Mouse (Mus musculus) T-helper 1 cell (primary cell): ENCODE data around the gene Jtb.

Experiments used
- in situ Hi-C: fragments of 300-600 bp; cut with MboI, MseI; formaldehyde crosslinking; loops from one replicate; pipeline ENCODE4 v1.15.1; 2025; ENCODE audit warnings: high pct_unique_total_duplicates

Jtb gene

DNA sequence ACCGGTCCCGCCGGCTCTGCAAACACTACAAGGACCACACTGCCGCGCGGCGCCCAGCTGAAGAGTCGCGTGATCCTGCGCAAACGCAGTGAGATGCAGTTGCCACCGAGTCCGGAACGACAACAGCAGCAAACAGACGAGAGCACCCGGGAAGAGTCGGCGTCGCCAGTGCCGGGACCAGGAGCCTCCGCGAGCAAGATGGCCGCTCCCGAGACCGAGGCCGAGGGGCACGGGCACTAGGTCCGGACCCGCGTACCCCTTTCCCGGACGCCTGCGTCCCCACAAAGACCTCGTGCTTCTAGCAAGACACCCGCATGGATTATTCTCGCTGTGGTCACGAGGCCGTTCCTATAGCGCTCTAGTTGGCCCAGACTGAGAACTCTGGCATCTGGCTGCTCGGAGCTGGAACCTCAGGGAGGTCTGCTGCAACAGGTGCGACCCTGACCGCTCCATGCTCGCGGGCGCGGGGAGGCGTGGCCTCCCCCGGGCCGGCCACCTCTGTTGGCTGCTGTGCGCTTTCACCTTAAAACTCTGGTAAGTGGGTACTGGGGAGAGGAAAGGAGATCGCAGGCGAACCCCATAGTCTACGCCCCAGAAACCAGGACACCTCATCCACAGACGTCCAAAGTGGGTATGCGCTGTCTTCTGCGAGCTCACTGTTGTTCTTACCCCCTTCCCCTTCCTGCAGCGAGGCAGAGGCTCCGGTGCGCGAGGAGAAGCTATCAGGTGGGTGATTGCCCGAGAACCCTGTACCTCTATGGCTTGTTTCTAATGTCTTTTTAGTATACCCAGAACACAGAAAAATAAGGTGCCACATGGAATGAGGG lies at the start of gene Jtb:
Gene Jtb (plus strand): TSS at position 91 of the 827 bp plus-strand sequence.
- in situ Hi-C loops = no loop called here

DNA sequence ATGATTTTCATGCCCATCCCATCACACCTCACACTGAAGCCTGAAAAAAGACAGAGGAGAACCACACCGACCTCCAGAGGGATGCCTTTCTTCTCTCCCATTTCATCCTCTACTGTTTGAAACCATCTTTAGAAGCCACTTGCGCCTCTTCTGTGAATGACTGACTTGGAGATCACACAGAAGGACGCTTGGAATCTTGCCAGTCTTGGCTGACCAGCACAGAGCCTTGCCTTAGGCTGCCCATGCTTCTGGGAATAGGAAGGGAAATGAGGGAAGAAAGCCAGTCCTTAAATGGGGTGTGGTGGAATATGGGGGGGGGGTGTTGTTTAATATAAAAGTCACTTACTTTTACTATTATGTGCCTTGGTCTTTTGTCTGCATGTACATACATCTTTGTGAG lies 47.8 kb upstream of the Jtb start:
- in situ Hi-C loops = no loop called here

DNA sequence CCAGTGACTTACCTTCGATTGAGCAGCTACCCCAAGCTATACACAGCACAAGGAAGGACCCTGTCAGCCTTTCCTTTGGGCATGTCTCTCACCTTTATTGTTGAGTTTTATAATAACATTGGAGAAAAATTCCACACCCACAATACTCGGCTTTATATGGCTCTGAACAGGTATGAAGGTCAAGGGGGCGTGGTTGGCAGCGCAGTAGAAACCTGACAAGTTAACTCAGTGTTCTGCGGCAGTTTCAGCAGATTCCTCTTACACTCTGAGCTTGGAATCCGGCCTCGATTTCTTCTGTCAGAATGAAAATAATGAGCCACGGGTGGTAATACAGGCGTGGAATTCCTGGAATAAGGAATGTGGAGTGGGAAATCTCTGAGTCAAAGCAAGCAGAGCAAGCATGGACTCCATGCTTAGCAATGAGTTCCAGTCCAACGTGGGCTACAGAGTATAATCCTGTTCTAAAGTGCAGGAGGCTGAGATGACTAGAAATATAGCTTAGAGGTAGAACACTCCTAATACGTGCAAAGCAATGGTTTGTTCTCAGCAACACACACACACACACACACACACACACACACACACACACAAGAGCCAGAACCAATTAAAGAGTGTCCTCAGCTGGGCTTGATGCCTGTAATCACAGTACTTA lies 40.4 kb upstream of the Jtb start:
- in situ Hi-C loops = no loop called here

DNA sequence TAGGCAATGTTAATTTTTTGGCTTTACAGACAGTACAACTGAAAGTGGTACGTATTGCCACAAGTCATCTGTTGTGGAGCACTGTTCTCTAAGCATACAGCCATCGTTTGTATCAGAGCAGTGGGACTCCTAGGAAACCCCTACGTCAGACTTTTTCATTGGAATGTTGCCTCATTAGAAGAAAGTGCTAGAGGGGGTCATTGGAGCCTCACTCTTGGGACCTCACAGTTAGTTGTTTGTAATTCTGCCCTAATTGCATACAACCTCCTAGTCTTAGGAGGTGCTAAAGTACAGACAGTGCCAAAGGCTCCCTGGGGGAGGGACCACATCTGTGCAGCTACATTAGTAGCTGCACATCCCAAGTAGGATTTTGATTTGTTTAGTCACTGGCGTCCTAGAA lies 36.6 kb upstream of the Jtb start:
- in situ Hi-C loops = no loop called here

DNA sequence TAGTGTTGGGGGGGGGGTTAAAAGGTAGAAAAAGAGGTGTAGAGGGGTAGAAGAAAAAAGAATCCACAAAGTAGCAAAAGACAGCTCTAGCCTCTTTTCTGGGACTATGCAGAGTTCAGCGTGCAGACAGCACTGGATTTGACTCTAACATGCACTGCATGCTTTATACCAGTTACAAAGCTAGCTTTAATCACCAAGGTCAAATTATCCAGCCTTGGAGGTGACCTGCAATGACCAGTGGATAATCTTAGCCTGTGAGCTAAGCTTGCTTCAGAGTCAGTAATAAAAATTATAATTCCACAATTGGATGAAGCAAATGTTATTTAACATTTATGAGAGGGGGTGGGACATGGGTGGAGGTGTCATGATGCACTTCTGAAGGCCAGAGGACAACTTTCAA lies 35.8 kb upstream of the Jtb start:
- in situ Hi-C loops = no loop called here

DNA sequence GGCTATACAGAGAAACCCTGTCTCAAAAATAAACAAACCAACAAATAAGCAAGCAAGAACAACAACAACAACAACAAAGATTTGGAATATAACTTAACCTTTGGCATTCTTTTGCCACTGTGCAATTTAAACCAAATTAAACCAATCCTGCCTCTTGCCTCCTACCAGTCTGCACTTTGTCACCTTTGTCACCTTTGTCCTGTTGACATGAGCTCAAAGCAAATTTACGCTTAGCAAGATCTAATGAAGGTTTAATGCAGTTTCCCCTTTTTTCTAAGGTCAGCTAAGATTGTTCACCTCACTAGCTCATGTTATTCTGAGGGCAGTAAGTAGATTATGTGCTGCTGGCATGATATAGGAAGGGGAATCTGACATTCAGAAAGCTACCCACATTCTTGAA lies 33.8 kb upstream of the Jtb start:
- in situ Hi-C loops = no loop called here

DNA sequence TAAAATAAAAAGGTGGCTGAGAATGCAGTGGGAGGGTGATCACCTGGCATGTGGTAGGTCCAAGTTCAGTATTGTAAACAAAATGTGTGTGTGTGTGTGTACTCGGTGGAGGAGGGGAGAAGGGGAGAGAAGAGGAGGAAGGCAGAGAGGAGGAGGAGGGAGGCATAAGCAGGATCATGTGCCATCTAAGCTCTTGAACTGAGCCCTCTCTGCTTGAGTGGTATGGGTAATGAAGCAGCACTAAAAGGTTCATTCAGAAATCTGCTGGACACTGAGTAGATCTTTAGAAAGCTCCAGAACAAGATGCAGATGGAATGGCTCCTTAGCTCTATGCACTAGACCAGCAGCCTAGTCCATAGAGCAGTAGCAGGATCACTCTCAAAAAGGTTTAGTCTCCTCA lies 28.5 kb upstream of the Jtb start:
- in situ Hi-C loops = no loop called here

DNA sequence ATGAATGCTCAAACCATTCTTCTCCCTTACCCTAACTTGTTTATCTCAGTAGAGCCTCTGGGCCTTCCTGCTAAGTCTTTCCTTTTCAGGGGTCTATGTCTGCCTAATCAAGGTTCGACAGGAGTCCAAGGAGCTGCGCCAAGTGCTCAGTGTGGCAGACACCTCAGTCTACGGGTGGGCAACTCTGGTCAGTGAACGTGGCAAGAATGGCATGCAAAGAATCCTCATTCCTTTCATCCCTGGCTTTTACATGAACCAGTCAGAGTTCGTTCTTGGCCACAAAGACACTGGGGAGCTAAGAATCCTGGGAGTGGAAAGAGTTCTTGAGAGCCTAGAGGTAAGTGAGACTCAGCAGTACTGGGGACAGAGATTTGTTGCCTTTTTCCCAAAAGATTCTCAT lies 27.8 kb upstream of the Jtb start:
- in situ Hi-C loops = no loop called here

DNA sequence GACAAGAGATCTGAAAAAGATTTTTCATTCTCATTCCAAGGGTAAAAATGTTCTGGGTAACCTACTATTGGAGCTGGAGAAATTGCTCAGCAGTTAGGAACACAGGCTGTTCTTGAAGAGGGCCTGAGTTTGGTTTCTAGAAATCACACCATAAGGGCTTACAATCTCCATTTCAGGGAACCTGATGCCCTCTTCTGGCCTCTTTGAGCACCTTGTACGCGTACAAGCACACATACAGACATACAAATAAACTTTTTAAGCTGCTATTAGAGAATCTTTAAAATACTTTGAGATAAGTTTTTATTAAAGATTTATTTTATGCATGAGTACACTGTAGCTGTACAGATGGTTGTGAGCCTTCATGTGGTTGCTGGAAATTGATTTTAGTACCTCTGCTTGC lies 26.8 kb upstream of the Jtb start:
- in situ Hi-C loops = no loop called here

DNA sequence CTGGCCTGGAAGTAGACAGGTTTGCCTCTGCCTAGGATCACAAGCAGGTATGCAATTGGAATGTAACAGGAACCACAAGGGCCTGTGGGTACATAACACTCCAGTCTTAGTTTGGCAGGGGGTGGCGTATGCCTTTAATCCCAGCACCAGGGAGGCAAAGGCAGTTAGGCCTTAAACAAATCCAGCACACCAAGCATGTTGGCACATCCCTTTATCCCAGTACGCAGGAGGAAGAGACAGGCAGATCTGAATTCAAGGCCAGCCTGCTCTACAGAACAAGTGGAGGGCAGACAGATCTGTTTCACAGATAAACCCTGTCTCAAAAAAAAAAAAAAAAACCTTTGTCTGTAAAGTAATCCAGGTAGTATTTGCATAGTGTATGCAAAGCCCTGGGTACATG lies 22.7 kb upstream of the Jtb start:
- in situ Hi-C loops = no loop called here

DNA sequence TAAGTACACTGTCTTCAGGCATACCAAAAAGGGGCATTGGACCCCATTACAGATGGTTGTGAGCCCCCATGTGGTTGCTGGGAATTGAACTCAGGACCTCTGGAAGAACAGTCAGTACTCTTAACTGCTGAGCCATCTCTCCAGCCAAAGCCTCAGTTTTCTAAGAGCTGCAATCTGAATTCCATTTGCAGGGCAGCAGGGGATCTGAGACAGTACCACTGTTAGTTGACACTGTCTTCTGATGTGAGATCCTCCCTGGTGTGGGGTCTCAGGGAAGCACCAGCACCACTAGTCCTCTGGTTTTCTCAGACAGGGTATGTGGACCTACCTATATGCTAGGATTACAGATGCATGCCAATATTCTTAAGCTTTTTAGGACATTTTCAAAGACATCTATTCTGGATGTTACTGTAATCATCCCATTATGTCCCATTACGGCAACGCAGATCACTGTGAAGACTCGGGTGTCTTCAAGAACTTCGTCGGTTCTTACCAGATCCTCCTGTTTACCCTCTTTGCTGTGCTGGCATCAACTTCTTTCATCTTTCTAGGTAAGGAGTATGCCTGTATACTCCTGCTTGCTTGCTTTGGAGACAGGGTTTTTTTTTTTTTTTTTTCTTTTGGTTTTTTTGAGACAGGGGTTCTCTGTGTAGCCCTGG lies 21.4 kb upstream of the Jtb start:
- in situ Hi-C loops = no loop called here

DNA sequence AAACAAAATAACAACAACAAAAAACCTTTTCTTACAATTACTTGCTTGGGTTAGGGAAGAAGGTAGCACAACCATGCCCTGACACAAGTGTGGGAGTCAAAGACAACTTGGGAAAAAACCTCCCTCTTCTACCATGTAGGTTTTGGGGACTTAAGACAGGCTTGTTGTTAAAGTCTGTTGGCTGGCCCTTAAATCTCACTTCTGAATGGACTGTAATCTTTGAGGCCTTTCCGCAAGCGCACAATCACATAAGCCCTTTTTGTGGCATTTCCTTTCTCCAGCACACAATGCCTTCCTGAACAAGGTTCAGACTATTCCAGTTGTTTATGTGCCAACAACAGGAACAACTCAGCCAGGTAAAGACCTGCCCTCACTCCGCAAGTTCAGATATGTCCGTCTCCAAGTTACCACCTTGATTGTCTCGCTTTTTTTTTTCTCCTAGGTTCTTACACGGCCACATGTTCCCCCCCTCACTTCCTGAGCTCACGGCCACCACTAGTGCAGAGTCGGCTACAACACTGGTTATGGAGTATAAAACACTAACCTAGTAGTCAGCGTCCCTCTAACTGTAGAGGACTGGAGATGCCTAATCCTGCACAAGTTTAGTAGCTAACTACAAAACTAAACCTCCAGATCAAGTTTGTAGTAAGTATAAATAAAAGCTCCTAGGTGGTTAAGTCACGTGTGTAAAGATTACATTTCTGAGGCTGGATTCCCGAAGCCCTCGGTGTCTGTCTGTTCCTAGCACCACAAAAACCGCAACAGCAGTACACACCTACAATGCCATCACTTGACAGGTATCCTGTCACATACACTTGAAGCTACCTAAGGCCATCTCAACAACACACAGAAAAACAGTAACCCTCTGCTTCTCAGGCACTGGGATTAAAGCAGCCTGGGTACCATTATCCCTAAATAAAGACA lies 19.7 kb upstream of the Jtb start:
- in situ Hi-C loops = no loop called here

DNA sequence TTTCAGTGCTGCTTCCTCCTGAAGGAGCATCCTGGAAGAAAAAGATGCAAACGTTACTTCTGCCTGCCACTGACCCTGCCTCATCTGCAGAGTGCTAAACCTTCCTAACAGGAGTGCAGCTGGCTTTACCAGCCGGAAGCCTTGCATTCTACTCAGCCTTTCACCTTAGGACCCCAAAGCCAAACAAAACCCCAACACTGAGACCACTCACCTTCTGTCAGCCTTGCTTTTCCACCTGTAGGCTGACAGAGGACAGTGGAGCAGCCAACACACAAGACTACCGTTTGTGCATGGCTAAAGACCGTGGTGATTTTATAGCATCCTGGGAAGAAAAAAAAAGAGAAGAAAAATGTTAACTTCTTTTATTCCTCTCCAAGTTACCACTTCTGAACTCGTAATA lies 18.7 kb upstream of the Jtb start:
- in situ Hi-C loops = no loop called here

DNA sequence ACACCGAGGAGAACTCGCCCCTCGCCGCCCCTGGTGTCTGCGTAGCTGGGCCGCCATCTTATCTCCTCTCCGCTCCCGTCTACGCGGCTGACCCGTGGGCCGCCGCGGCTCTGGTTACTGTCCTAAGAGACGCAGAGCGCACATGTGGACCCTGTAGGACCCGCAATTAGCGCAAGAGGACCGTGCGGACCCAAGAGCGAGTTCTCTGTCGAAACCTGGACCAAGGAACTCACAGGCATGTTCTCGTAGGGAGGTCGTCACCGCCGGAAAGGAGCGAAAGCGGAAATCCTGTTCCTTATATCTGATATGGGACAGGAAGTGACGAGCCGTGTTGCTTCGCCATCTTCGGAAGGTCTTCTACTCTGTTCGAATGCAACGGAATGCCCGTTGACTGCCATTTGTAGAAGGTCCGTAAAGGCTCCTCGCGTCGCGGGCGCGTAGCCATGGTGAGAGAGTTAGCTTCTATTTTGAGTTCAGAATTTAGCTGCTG lies 18.0 kb upstream of the Jtb start, which contains the start of the genes Rps27 and Rab13:
Gene Rps27 (minus strand): TSS at position 275 of the 490 bp plus-strand sequence.
Gene Rab13 (plus strand): TSS at position 319 of the 490 bp plus-strand sequence.
- in situ Hi-C loops = no loop called here

DNA sequence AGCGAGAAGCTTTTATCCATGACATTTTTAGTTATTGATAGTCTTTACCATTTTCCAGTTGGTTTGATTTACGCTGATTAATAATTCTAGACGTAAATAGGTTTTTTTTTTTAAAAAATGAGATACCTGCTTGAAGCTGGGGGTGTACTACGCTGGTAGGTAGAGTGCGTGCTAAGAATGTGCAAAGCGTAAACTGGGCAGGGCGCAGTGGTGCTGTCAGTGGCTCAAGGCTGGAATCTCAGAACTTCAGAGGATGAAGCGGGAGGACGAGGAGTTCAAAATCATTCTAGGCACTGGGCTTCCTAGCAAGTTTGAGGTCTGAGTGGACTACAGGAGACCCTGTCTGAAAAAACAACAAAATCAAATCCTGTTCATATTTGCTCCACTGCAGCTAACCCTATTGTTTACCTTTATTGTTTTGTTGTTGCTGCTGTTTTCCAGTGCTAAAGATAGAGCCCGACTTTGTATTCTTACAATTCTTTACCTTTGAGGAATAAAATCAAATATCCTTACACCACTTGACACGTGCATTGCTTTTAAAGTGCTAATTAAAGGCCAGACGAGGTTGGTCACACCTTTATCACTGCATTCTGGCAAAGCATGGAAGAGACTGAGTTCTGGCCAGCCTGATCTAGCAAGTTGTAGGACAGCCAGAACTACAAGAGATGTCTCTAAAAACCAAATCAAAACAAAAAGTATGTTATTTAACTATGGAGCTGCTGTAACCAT lies 17.3 kb upstream of the Jtb start:
- in situ Hi-C loops = no loop called here

DNA sequence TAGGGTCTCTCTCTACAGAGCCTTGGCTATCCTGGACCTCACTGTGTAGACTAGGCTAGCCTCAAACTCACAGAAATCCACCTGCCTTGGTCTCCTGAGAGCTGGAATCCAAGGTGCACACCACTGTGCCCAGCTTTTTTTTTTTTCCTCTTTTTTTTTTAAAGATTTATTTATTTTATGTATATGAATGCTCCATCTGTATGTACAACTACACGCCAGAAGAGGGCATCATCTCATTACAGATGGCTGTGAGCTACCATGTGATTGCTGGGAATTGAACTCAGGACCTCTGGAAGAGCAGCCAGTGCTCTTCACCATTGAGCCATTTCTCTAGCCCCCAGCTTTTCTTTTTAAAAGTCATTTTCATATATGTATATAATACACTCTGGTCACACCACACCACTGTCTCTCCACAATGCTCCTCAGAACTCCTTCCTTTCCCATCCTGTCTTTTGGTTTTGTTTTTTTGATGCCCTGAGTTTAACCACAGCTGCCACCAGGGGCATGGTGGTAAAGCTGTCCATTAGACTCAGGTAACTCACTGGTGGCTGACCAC lies 15.5 kb upstream of the Jtb start:
- in situ Hi-C loops = loop anchor here (5.0 kb wide), 1 partner anchor 156 kb away; no protein-coding TSS in a partner anchor

DNA sequence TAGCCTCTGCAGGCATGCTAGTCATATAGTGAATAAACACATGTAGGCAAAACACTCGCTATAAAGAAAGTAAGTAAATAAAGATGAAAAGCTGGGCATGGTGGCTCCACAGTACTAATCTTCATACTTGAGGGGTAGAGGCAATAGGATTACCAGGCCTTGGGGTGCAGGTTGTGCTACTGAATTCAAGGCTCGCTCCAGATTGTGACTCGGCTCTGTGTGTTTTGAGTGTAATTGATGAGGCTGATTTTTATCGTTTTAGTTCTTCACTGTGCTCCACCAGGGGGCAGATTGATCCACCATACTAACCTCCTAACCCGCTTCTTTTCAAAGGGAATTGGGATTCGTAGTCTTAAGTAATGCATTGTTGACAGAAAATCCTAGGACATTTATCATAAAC lies 11.3 kb upstream of the Jtb start:
- in situ Hi-C loops = no loop called here

DNA sequence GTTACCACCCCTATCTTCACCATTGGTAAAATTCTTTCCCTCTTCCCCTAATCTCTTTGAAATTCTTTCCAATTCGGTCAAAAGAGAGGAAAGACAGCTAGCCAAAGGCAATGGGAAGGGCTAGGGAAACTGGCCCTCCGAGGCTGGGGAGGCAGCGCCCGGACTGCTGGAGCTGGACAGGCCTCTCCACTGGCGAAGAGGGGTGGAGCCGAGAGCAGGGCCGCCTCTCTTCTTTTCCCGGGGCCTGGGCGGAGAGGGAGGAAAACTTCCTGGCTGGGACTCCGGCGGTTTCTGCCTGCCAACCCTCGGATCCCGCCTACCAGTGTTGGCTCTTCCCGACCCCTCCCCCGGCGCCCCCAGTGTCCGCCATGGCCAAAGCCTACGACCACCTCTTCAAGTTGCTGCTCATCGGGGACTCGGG lies 10.9 kb upstream of the Jtb start:
- in situ Hi-C loops = no loop called here

DNA sequence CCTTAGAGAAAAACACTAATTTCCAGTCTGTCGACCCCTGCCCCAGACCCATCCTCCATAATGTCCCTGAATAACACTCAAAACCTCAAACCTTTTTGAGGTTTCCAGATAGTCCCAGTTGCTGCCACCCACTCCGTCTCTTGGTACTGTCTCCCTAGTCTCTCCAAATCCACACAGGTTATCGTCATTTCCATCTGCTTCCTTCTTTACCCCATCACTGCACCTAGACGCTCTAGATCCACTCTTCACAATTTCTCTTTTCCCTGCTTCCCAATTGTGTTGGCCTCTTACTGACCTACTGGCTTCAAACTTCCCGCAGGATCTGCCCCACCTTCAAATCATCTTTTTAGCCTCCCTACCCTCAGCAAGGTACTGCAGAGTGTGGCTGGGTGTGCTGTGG lies 10.3 kb upstream of the Jtb start:
- in situ Hi-C loops = no loop called here

DNA sequence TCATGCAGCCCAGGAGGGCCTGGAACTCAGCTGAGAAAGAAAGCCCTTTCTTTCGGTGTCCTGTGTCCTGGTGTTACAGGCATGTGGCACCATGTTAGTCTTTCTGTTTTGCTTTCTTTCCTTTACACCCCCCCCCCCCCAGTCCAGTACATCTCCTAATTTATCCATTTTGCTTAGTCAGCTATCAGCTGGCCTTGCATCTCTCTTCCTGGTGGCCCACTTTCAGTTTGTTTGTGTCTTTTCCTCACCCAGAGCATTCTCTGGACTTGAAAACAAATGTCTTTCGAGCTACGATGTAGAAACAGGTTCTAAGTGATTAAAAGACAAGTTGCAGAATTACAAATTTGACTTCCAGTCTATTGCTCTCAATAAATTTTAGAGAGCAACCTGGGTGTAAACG lies 8.9 kb upstream of the Jtb start:
- in situ Hi-C loops = no loop called here
